Mouse (Mus musculus) MEL (cell line): ENCODE results near the gene Ryr1.

Experiments
- CTCF ChIP-seq, 3 experiments: IDR thresholded peaks in 2 of 3; conservative IDR thresholded peaks in 1 of 3; 2 replicates each; pipeline ENCODE4 v1.5.1; 2011 to 2012; ENCODE audit warnings: low read length in 3 of 3, low read depth in 2 of 3, mild to moderate bottlenecking in 2 of 3, improper control_type of control experiment in 1 of 3, inconsistent platforms in 1 of 3, mixed read lengths in 1 of 3, moderate library complexity in 1 of 3; ENCODE audit not compliant: control insufficient read depth in 1 of 3, insufficient read depth in 1 of 3, poor library complexity in 1 of 3, severe bottlenecking in 1 of 3
- EP300 ChIP-seq, 2 experiments: IDR thresholded peaks; 2 replicates each; pipeline ENCODE4 v1.6.1; 2011; ENCODE audit warnings: improper control_type of control experiment in 2 of 2, low read length in 2 of 2, low read depth in 1 of 2, mild to moderate bottlenecking in 1 of 2
- GABPA ChIP-seq: IDR thresholded peaks from 2 replicates; pipeline ENCODE4 v1.6.1; 2012; ENCODE audit warnings: low read depth, mild to moderate bottlenecking, inconsistent platforms, low read length, improper control_type of control experiment, moderate library complexity
- GATA1 ChIP-seq: IDR thresholded peaks from 2 replicates; pipeline ENCODE4 v1.6.1; 2011; ENCODE audit warnings: low read depth, low read length, improper control_type of control experiment
- HCFC1 ChIP-seq: IDR thresholded peaks from 2 replicates; pipeline ENCODE4 v1.6.1; 2012; ENCODE audit warnings: low read depth, mild to moderate bottlenecking, inconsistent platforms, low read length, improper control_type of control experiment, moderate library complexity
- NELFE ChIP-seq: IDR thresholded peaks from 2 replicates; pipeline ENCODE4 v1.6.1; 2011; ENCODE audit warnings: low read depth, low read length, improper control_type of control experiment
- POLR2A ChIP-seq, 2 experiments: IDR thresholded peaks; 2 replicates each; pipeline ENCODE4 v1.6.1; 2011 to 2012; ENCODE audit warnings: low read length in 2 of 2, mild to moderate bottlenecking in 2 of 2, control low read depth in 1 of 2, improper control_type of control experiment in 1 of 2, low read depth in 1 of 2, moderate library complexity in 1 of 2; ENCODE audit not compliant: control insufficient read depth in 1 of 2, insufficient read depth in 1 of 2, poor library complexity in 1 of 2
- POLR2AphosphoS2 ChIP-seq: IDR thresholded peaks from 2 replicates; pipeline ENCODE4 v1.6.1; 2011; ENCODE audit warnings: low read length, improper control_type of control experiment
- SMC3 ChIP-seq: IDR thresholded peaks from 2 replicates; pipeline ENCODE4 v1.6.1; 2011; ENCODE audit warnings: low read depth, low read length, improper control_type of control experiment
- TCF12 ChIP-seq: IDR thresholded peaks from 2 replicates; pipeline ENCODE4 v1.6.1; 2014; ENCODE audit warnings: low read depth, mild to moderate bottlenecking, inconsistent platforms, low read length, improper control_type of control experiment, moderate library complexity

DNA sequence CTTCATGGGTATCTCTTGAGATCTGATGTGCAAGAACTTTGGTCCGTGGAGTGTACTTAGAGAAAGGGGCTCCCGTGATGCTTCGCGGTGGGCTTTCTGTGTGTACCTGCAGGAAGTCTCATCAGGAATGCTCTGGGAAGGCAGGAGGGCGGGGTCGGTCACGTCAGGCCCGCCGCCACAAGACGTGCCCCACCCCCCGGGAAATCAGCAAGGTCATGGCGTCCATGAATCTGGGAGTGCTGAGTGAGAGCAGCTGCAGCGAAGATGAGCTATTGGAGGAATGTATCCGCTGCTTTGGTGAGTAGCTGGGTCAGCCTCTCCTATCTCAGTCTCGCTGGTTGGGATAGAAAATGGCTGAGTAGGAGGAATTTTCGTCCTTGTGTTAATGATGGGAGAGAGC, 12.4 kb upstream of the Ryr1 start:
- TF ChIP-seq GATA1 (no peak), TCF12 (no peak), CTCF (IDR thresholded peaks at IDR 0.05 in 2 of 3, conservative IDR thresholded peaks at IDR 0.05 in 1 of 3; ENCODE audit: control insufficient read depth in 1 of 3, insufficient read depth in 1 of 3, low read depth in 2 of 3, low read length in 3 of 3, poor library complexity in 1 of 3, severe bottlenecking in 1 of 3) (no peak), POLR2AphosphoS2 (no peak), POLR2A (IDR thresholded peaks at IDR 0.05; ENCODE audit: control insufficient read depth in 1 of 2, insufficient read depth in 1 of 2, low read depth in 1 of 2, low read length in 2 of 2, poor library complexity in 1 of 2) (no peak), SMC3 (no peak), EP300 (IDR thresholded peaks at IDR 0.05; ENCODE audit: low read depth in 1 of 2, low read length in 2 of 2) (no peak), GABPA (no peak), HCFC1 (no peak), NELFE (no peak)
